Comparison of ENCODE assay signal across 8 mouse cellular contexts in the genomic region with DNA sequence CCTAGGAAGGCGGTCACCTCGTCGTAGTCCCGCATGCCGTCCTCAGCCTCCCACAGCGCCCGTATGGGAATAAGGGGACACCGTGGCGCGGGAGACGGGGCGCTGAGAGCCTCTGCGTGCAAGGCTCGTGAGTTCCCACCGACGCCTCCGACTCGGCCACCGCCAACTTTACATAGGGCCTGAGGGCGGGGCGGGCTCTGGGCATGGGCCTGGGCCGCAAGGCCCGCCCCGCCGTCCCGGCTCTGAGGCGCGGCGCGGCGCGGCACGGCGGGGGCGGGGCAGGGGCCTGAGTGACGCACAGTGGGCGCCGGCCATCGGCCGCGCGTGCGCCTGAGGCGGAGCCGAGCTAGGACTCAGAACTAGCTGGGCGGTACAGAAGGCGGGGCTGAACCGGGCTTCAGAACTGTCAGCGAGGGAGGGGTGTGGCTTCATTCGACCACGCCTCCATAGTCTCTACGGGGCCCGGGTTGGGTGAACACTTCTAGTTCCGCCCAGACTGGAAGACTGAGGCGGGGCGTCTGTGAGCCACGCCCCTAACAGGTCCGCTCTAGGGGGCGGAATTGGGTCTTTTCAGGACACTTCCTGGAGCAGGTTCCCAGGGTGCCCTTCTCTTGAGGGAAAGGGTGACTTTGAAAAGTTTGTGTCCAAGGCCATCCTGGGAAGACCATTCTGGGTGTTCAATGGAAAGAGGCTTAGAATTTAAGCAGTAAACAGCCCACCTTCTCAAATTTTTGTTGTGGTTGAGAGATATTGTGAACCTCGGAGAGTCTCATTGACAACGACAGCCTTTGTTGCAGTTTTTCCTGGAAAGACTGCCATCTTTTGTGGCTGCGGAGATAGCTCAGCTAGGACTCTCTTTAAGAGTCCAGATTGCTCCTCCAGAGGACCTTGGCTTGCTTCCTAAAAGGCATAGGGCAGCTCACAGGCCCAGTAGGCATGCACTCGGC. TPM values are rescaled to one million over a fixed set of nuclear protein-coding genes. Genes with fewer than 3 reads are reported as not detected.
DNase-seq lines count a peak whose midpoint lies in the region; ATAC-seq lines count a peak whose summit lies in the region.

A gene (minus strand): TSS at position 156 of the 947 bp plus-strand sequence.

- peak within 1 kb of the TSS; percentile 59 for H3K4me3 ChIP-seq in hindbrain, embryonic 14.5 days (replicated peaks; ENCODE audit: low read length)

- peaks cover 30% of the 10 kb centered on the region for H3K4me1 ChIP-seq in hindbrain, embryonic 14.5 days (replicated peaks; ENCODE audit: control insufficient read depth, insufficient read depth, low read length)

- 4% methylated on average over 52 of the region's 63 CpGs for WGBS in hindbrain, embryonic 14.5 days

- no peaks in the 10 kb centered on the region for H3K27me3 ChIP-seq in hindbrain, embryonic 14.5 days (ENCODE audit: control insufficient read depth, insufficient read depth, low read length)

- H3K4me2 ChIP-seq in hindbrain, embryonic 14.5 days (replicated peaks), result peak within 1 kb of the TSS; percentile 91

- ATAC-seq in hindbrain, embryonic 14.5 days (ENCODE audit: low FRiP score), result peak; percentile 98

- H3K9me3 ChIP-seq in hindbrain, embryonic 14.5 days (ENCODE audit: control insufficient read depth, low read length), result no peaks in the 10 kb centered on the region

- peak; percentile 99 for DNase-seq in R1 (ENCODE audit: low read depth, low spot score)
- DNase-seq in cerebellum, postnatal 25 days, result peak; percentile 97 to 99
- peak; percentile 93 to 95 for DNase-seq in frontal cortex, postnatal 25 days (ENCODE audit: low spot score in 2 of 2)
- peak; percentile 96 for DNase-seq in hindbrain, embryonic 14.5 days (ENCODE audit: low spot score)
- peak; percentile 97 to 98 for DNase-seq in layer of hippocampus, postnatal 36 days
- peak; percentile 100 for DNase-seq in lung, postnatal 36 days
- DNase-seq in retina, postnatal 1 day, result peak; percentile 99
- peak; percentile 96 to 97 for DNase-seq in urinary bladder, adult 18-20 months (ENCODE audit: low spot score in 2 of 2)

- peak within 1 kb of the TSS; percentile 75 for H3K9ac ChIP-seq in hindbrain, embryonic 14.5 days

- no peaks in the 10 kb centered on the region for H3K36me3 ChIP-seq in hindbrain, embryonic 14.5 days (replicated peaks; ENCODE audit: control insufficient read depth, insufficient read depth)

- H3K27ac ChIP-seq in hindbrain, embryonic 14.5 days, result 0 out of 2 replicates have a peak within 1 kb of the TSS, but pooled peaks have one; percentile 43

RNA-seq across cellular contexts. Expression of the gene that starts here (rescaled TPM):
- 11.9 and 12.9 TPM in 2 replicates for polyA plus RNA-seq in hindbrain, embryonic 14.5 days (2014; fragmentation: Nextera tagmentation; extraction: Ambion mirVana)
- 1 to 10 TPM; 9.2 to 9.3 TPM for total RNA-seq in layer of hippocampus, postnatal 36 days (2021)

Comparison
In these comparisons a context has a peak if more than half of its experiments do, and no peak if none do; other contexts are left out.
1. Peak in every context shown above with its lines: DNase-seq, ATAC-seq, H3K4me3 ChIP-seq and H3K27ac ChIP-seq.